Mouse (Mus musculus) limb, embryonic 11.5 days (tissue): ENCODE results near the gene Lrfn1. TPM values are rescaled to one million over a fixed set of nuclear protein-coding genes. Genes with fewer than 3 reads are reported as not detected.

Source experiments
- ATAC-seq: fragments of 200-750 bp; cut with Nextera tagmentation; 2 replicates; pipeline ENCODE4 v1.8.0; 2017; ENCODE audit warnings: low read depth; ENCODE audit not compliant: insufficient number of reproducible peaks, low FRiP score, low TSS enrichment
- DNase-seq: peaks from one replicate; pipeline ENCODE4 v3.0.0-alpha.2; 2015; ENCODE audit warnings: low spot score
- H3K27ac ChIP-seq: fragments of 300-500 bp; sonication (generic); replicated peaks from 2 replicates; pipeline ENCODE4 v1.5.1; 2014; ENCODE audit warnings: low read depth, mild to moderate bottlenecking, low read length
- H3K27me3 ChIP-seq: fragments of 300-500 bp; sonication (generic); 2 replicates; pipeline ENCODE4 v1.6.1; 2014; ENCODE audit warnings: mild to moderate bottlenecking, low read length, mixed read lengths; ENCODE audit not compliant: control insufficient read depth, insufficient read depth
- H3K36me3 ChIP-seq: fragments of 300-500 bp; sonication (generic); 2 replicates; pipeline ENCODE4 v1.6.1; 2014; ENCODE audit warnings: mild to moderate bottlenecking, low read length, moderate library complexity, mixed read lengths; ENCODE audit not compliant: control insufficient read depth, insufficient read depth
- H3K4me1 ChIP-seq: fragments of 300-500 bp; sonication (generic); 2 replicates; pipeline ENCODE4 v1.6.1; 2014; ENCODE audit warnings: low read length, mixed read lengths; ENCODE audit not compliant: control insufficient read depth, insufficient read depth
- H3K4me2 ChIP-seq: fragments of 300-500 bp; sonication (generic); 2 replicates; pipeline ENCODE4 v1.6.1; 2014; ENCODE audit warnings: low read depth, mild to moderate bottlenecking, moderate library complexity; ENCODE audit not compliant: severe bottlenecking
- H3K4me3 ChIP-seq: fragments of 300-500 bp; sonication (generic); 2 replicates; pipeline ENCODE4 v1.5.1; 2014; ENCODE audit warnings: low read depth, low read length
- H3K9ac ChIP-seq: fragments of 300-500 bp; sonication (generic); 2 replicates; pipeline ENCODE4 v1.6.1; 2014; ENCODE audit warnings: mild to moderate bottlenecking, low read length
- H3K9me3 ChIP-seq: fragments of 300-500 bp; sonication (generic); 2 replicates; pipeline ENCODE4 v1.6.1; 2016; ENCODE audit warnings: low read length; ENCODE audit not compliant: control insufficient read depth
- WGBS: fragments of 180-500 bp; shearing (Covaris S2); extraction: QIAGEN DNeasy Blood & Tissue Kit; methylation state at CpG from one replicate; pipeline ENCODE4 v1.1.7; 2014; 5-methylcytosine and 5-hydroxymethylcytosine counted together
- polyA plus RNA-seq: library from polyadenylated mRNA; unstranded; fragments of >200 nt; fragmentation: Nextera tagmentation; extraction: Ambion mirVana; gene quantifications from 2 replicates; pipeline ENCODE4 v1.2.1, GENCODE M21; 2014

The Lrfn1 gene
- polyA plus RNA-seq, 1 experiment from 2014 or later = 5.8 TPM

DNA sequence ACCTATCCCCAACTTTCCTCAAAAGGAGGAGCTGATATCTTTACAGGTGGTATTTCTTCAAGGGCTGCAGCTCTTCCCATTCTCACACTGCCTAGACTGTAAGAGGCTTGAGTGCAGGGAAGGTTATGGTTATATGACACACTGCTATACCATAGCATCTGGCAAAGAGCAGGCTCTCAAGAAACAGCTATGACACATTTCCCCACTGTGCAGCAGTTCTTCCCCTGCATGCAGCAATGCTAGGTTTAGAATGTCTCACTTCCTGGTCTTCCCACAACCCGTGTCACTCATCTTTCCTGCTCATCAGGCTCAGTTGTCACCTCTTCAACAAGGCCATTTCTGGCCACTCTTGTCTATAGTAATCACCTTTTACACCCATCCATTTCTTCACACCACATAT, 21.3 kb upstream of the Lrfn1 start:
- 90% methylated on average over 1 of the region's 1 CpGs for WGBS
- 0 out of 2 replicates have a peak, but pooled peaks cover 4% of the 10 kb centered on the region for H3K4me1 ChIP-seq
- no peak overlapping the region for H3K4me2 ChIP-seq
- DNase-seq (no peak), ATAC-seq (no peak)
- no peak overlapping the region for H3K9ac ChIP-seq
- H3K36me3 ChIP-seq = no peaks in the 10 kb centered on the region; the same call in 1 of the 2 replicates
- no peaks in the 10 kb centered on the region for H3K27me3 ChIP-seq
- no peaks in the 10 kb centered on the region for H3K9me3 ChIP-seq
- H3K4me3 ChIP-seq = no peak overlapping the region
- no peak overlapping the region for H3K27ac ChIP-seq

DNA sequence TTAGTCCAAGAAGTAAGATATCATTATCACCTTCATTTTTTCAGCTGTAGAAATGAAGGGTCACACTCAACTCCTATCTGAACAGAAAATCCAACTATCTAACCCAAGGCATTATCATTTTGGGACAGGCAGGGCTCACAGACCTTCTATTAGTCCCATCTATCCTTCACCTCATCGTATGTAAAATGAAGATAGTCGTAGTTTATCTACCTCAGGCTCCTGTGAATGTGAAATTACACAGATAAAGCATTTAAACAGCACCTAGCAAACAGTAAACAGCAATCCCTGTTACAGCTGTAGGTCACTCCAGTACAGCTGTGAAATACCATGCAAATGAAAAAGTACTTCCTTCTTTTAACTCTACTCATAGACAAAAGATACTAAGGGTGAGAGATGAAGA, 19.5 kb upstream of the Lrfn1 start:
- ATAC-seq (no peak), DNase-seq (no peak)
- H3K27me3 ChIP-seq = no peaks in the 10 kb centered on the region
- H3K27ac ChIP-seq = no peak overlapping the region
- 0 out of 2 replicates have a peak, but pooled peaks cover 7% of the 10 kb centered on the region for H3K4me1 ChIP-seq
- 92% methylated on average over 2 of the region's 2 CpGs for WGBS
- no peak overlapping the region for H3K9ac ChIP-seq
- H3K4me3 ChIP-seq = no peak overlapping the region
- no peaks in the 10 kb centered on the region for H3K9me3 ChIP-seq
- no peaks in the 10 kb centered on the region; the same call in 1 of the 2 replicates for H3K36me3 ChIP-seq
- H3K4me2 ChIP-seq = no peak overlapping the region

DNA sequence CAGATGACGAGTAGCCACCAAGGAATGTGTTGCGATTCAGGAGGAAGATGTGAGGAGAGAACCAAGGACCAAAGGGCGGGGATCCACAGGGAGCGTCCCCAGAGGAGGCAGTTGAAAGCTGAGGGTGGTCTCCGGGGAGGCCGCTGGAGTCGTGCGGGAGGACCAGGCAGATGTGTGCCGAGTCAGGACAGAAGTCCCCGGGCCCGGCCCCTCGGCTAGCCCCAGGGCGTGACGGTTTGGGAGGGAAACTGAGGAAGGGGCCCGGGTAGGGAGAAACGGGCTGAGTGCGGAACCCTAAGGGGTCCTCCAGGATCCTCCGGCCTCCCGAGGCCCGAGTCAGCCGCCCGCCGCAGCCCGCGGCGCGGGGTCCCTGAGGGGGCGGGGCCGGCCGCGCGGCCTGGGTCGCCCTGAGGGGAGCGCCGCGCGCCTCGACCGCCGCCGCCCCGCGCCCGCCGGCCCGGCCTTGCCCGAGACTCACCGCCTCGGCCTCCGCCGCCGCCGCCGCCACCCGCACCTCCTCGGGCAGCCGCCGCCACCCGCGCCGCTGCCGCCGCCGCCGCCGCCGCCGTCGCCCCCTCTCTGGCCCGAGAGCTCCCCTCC, 16.0 kb upstream of the Lrfn1 start:
- H3K27ac ChIP-seq = no peak overlapping the region
- H3K4me2 ChIP-seq = peak overlapping the region; percentile 88
- WGBS = under 1% methylated on average over 33 of the region's 70 CpGs
- peak overlapping the region; percentile 94 for H3K4me3 ChIP-seq
- peak; percentile 8 for ATAC-seq
- no peaks in the 10 kb centered on the region for H3K36me3 ChIP-seq
- no peaks in the 10 kb centered on the region for H3K9me3 ChIP-seq
- 0 out of 2 replicates have a peak, but pooled peaks cover 8% of the 10 kb centered on the region for H3K4me1 ChIP-seq
- DNase-seq = peak; percentile 44
- no peaks in the 10 kb centered on the region for H3K27me3 ChIP-seq
- peak overlapping the region; percentile 87 for H3K9ac ChIP-seq

GRCm38 (mm10) chr7:28436271-28436904, 15.4 kb upstream of the Lrfn1 start:
- Histone ChIP-seq H3K9me3 (no peaks in the 10 kb centered on the region), H3K4me2 (peak overlapping the region; percentile 59), H3K36me3 (no peaks in the 10 kb centered on the region), H3K27ac (no peak overlapping the region), H3K4me1 (0 out of 2 replicates have a peak, but pooled peaks cover 8% of the 10 kb centered on the region), H3K9ac (peak overlapping the region; percentile 87), H3K4me3 (peak overlapping the region; percentile 94), H3K27me3 (no peaks in the 10 kb centered on the region)
- DNase-seq (peak; percentile 100), ATAC-seq (peak; percentile 99)
- under 1% methylated on average over 47 of the region's 64 CpGs for WGBS

DNA sequence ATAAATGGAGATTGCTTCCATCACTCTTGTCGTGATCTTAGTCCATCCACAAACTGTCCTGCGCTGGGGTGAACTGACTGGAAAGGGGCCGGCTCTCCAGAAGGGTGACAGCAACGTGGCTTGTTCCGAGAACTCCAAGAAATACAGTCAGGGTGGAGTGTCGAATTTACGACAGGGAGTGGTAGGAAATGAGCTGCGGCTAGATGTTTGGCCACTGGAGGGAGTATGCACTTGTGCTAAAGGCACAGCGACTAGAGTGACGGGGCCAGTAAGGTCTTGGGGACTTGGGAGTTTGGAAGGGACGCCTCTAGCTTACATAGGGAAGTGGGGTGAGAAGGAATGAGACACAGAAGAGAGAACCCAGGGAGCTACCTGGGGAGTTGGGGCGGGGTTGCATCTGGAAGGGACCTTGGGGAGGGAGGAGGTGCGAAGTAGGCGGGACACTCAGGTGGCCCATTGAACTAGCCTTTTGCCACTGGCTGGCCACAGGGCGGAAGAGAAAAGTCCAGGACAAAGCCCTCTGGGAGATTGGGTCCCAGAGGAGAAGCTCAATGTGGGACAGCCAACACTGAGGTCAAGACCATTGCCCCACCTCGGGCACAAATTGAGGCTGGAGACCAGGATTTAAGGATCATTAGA, 14.7 kb upstream of the Lrfn1 start, which contains the start of gene Gmfg:
Gmfg (plus strand) TSS at position 516 of the 639 bp plus-strand sequence.
- Histone ChIP-seq H3K9ac (0 out of 2 replicates have a peak within 1 kb of the TSS, but pooled peaks have one; percentile 45), H3K27ac (no peak within 1 kb of the TSS)
- WGBS = 3% methylated on average over 16 of the region's 16 CpGs

DNA sequence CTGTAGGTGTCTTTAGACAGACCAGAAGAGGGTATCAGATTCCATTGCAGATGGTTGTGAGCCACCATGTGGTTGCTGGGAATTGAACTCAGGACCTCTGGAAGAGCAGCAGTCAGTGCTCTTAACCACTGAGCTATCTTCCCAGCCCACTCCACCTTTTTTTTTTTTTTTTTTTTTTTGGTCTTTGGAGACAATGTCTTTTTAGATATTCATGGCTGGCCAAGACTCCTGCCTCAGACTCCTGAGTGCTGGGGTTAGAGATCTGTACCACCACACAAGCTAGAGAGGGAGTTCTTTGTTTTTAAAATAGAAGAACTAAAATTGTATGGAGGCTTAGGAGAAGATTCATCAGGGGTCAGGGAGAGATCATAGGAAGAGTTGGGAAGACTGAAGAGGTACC, 13.8 kb upstream of the Lrfn1 start:
- H3K9ac ChIP-seq = no peak overlapping the region
- no peak overlapping the region for H3K4me3 ChIP-seq
- H3K27me3 ChIP-seq = no peaks in the 10 kb centered on the region
- H3K9me3 ChIP-seq = no peaks in the 10 kb centered on the region
- DNase-seq = no peak
- H3K4me2 ChIP-seq = no peak overlapping the region
- ATAC-seq = no peak
- H3K4me1 ChIP-seq = 0 out of 2 replicates have a peak, but pooled peaks cover 8% of the 10 kb centered on the region
- H3K27ac ChIP-seq = no peak overlapping the region
- H3K36me3 ChIP-seq = no peaks in the 10 kb centered on the region

More for the DNA sequence above, 14.7 kb upstream of the Lrfn1 start, which contains the start of gene Gmfg:
- DNase-seq (peak; percentile 85), ATAC-seq (peak; percentile 19)
- Histone ChIP-seq H3K4me3 (peak within 1 kb of the TSS; percentile 94), H3K4me2 (peak within 1 kb of the TSS; percentile 59), H3K4me1 (0 out of 2 replicates have a peak, but pooled peaks cover 8% of the 10 kb centered on the region), H3K36me3 (no peaks in the 10 kb centered on the region), H3K27me3 (no peaks in the 10 kb centered on the region), H3K9me3 (no peaks in the 10 kb centered on the region)

- H3K36me3 ChIP-seq = no peaks in the 10 kb centered on the region
- 77% methylated on average over 2 of the region's 2 CpGs for WGBS
- no peak overlapping the region for H3K4me2 ChIP-seq
- no peak overlapping the region for H3K27ac ChIP-seq
- H3K9me3 ChIP-seq = no peaks in the 10 kb centered on the region
- 0 out of 2 replicates have a peak, but pooled peaks cover 8% of the 10 kb centered on the region for H3K4me1 ChIP-seq
- no peak overlapping the region for H3K9ac ChIP-seq
- H3K27me3 ChIP-seq = no peaks in the 10 kb centered on the region
- ATAC-seq = no peak
- H3K4me3 ChIP-seq = no peak overlapping the region
- DNase-seq = no peak
These were observed 13.0 kb upstream of the Lrfn1 start for GRCm38 (mm10) chr7:28438771-28439170.

GRCm38 (mm10) chr7:28440739-28441138, 11.0 kb upstream of the Lrfn1 start:
- H3K9ac ChIP-seq = no peak overlapping the region

More at GRCm38 (mm10) chr7:28440739-28441138, 11.0 kb upstream of the Lrfn1 start:
- no peak for DNase-seq
- Histone ChIP-seq H3K4me1 (0 out of 2 replicates have a peak, but pooled peaks cover 4% of the 10 kb centered on the region), H3K4me3 (no peak overlapping the region), H3K27me3 (no peaks in the 10 kb centered on the region), H3K27ac (no peak overlapping the region), H3K4me2 (no peak overlapping the region), H3K9me3 (no peaks in the 10 kb centered on the region), H3K36me3 (no peaks in the 10 kb centered on the region)
- ATAC-seq = no peak
- 65% methylated on average over 2 of the region's 2 CpGs for WGBS
